Mouse (Mus musculus): ENCODE data around the gene Lrfn3. TPM values are rescaled to one million over a fixed set of nuclear protein-coding genes. Genes with fewer than 3 reads are reported as not detected.

Lrfn3 gene
- polyA plus RNA-seq, 1 experiment: 0.20 TPM

DNA sequence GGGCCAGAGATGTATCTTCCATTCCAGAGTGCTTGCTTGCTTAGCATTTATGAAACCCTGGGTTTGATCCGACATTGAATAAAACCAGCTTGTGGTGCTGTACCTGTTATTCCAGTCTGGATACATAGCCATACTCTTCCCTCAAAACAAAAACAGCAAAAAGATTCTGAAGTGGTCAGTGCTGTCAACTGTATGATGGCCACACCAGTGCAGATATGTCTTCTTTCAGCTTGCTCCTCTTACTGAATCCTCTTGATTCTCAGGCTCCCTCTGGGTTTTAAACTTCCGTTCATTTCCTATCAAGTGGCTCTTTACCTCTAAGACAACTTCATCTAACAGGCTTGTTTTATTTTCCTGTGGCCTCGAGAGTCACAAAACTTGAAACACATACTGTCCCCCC, 38.8 kb downstream of the Lrfn3 start, which contains the start of gene Sdhaf1:
Gene Sdhaf1 (minus strand): TSS at position 101 of the 400 bp plus-strand sequence.
- Histone ChIP-seq H3K4me3 (ENCODE audit: insufficient read depth, poor library complexity, severe bottlenecking) (no peak within 1 kb of the TSS), H3ac (ENCODE audit: control insufficient read depth, insufficient read length, low read depth) (no peak within 1 kb of the TSS), H3K79me2 (ENCODE audit: control insufficient read depth, insufficient read depth) (peaks cover 4% of the 10 kb centered on the region), H3K79me3 (ENCODE audit: low read depth) (no peaks in the 10 kb centered on the region), H3K27me3 (ENCODE audit: control insufficient read depth, insufficient read depth, insufficient read length) (peaks cover 5% of the 10 kb centered on the region), H3K36me3 (ENCODE audit: control insufficient read depth, insufficient read depth) (no peaks in the 10 kb centered on the region)
- TF ChIP-seq MAX (IDR thresholded peaks at IDR 0.05) (no peak), USF1 (IDR thresholded peaks at IDR 0.05; ENCODE audit: low read depth) (no peak), MYOD1 (IDR thresholded peaks at IDR 0.05; ENCODE audit: control insufficient read depth, insufficient read length, low read depth) (no peak), MYOG (IDR thresholded peaks at IDR 0.05; ENCODE audit: control insufficient read depth, extremely low read depth, insufficient read length) (no peak), CTCF (IDR thresholded peaks at IDR 0.05; ENCODE audit: control insufficient read depth, insufficient read depth, insufficient read length) (no peak)

DNA sequence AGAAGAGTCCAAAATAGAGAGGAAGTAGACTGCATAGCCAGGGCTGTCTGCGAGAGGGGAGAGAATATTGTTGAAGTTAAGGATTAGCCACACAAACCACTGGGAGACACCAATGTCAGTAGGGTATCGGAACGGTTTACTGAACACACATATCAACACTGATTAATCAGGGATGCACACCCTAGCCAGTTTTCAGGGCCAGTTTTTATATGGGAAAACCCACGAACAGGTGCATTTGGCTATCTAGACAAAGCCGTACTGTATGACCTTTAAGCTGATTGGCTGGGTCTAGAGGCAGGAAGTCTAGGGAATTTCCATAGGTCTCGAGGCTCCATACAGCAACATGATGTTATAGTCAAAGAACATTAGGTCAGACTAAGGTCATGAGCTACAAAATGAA, 39.7 kb downstream of the Lrfn3 start:
- H3ac ChIP-seq (ENCODE audit: control insufficient read depth, insufficient read length, low read depth): no peak overlapping the region
- peaks cover 5% of the 10 kb centered on the region for H3K27me3 ChIP-seq (ENCODE audit: control insufficient read depth, insufficient read depth, insufficient read length)
- peaks cover 4% of the 10 kb centered on the region for H3K79me2 ChIP-seq (ENCODE audit: control insufficient read depth, insufficient read depth)
- H3K4me3 ChIP-seq (ENCODE audit: insufficient read depth, poor library complexity, severe bottlenecking): no peak overlapping the region
- no peaks in the 10 kb centered on the region for H3K36me3 ChIP-seq (ENCODE audit: control insufficient read depth, insufficient read depth)
- H3K79me3 ChIP-seq (ENCODE audit: low read depth): no peaks in the 10 kb centered on the region
- TF ChIP-seq MYOD1 (IDR thresholded peaks at IDR 0.05; ENCODE audit: control insufficient read depth, insufficient read length, low read depth): no peak
- no peak for TF ChIP-seq MAX (IDR thresholded peaks at IDR 0.05)

DNA sequence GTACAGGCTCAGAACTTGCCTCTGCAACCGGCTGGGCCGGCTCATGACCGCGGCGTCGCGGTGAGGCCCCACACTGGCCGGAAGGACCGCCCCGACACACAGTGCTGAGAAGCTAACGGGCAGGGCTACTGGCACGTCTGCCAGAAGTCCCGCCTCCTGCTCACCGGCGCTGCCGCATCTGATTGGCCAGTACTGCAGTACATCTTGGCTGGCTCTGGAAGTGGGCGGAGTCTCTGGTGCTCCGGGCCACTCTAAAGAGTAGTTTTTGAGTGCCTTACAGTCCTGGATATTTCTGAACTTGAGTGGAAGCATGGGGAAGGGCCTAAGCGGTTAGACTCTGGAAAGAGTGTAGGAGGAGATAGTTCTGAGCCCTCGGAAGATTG, 40.3 kb downstream of the Lrfn3 start:
- H3K79me3 ChIP-seq (ENCODE audit: low read depth): no peaks in the 10 kb centered on the region
- peaks cover 4% of the 10 kb centered on the region for H3K79me2 ChIP-seq (ENCODE audit: control insufficient read depth, insufficient read depth)
- peak overlapping the region; percentile 52 for H3K4me3 ChIP-seq (ENCODE audit: insufficient read depth, poor library complexity, severe bottlenecking)
- H3K36me3 ChIP-seq (ENCODE audit: control insufficient read depth, insufficient read depth): no peaks in the 10 kb centered on the region
- peaks cover 4% of the 10 kb centered on the region for H3K27me3 ChIP-seq (ENCODE audit: control insufficient read depth, insufficient read depth, insufficient read length)
- H3ac ChIP-seq (ENCODE audit: control insufficient read depth, insufficient read length, low read depth): peak overlapping the region; percentile 75
- no peak for TF ChIP-seq MYOG (IDR thresholded peaks at IDR 0.05; ENCODE audit: control insufficient read depth, extremely low read depth, insufficient read length)
- TF ChIP-seq MYOD1 (IDR thresholded peaks at IDR 0.05; ENCODE audit: control insufficient read depth, insufficient read length, low read depth): no peak
- no peak for TF ChIP-seq MAX (IDR thresholded peaks at IDR 0.05)
- TF ChIP-seq USF1 (IDR thresholded peaks at IDR 0.05; ENCODE audit: low read depth): no peak
- TF ChIP-seq CEBPB (IDR thresholded peaks at IDR 0.05; ENCODE audit: low read depth): no peak
- no peak for TF ChIP-seq CTCF (IDR thresholded peaks at IDR 0.05; ENCODE audit: control insufficient read depth, insufficient read depth, insufficient read length)
- no peak for TF ChIP-seq FOSL1 (IDR thresholded peaks at IDR 0.05; ENCODE audit: insufficient read depth, low read length, poor library complexity, severe bottlenecking)

DNA sequence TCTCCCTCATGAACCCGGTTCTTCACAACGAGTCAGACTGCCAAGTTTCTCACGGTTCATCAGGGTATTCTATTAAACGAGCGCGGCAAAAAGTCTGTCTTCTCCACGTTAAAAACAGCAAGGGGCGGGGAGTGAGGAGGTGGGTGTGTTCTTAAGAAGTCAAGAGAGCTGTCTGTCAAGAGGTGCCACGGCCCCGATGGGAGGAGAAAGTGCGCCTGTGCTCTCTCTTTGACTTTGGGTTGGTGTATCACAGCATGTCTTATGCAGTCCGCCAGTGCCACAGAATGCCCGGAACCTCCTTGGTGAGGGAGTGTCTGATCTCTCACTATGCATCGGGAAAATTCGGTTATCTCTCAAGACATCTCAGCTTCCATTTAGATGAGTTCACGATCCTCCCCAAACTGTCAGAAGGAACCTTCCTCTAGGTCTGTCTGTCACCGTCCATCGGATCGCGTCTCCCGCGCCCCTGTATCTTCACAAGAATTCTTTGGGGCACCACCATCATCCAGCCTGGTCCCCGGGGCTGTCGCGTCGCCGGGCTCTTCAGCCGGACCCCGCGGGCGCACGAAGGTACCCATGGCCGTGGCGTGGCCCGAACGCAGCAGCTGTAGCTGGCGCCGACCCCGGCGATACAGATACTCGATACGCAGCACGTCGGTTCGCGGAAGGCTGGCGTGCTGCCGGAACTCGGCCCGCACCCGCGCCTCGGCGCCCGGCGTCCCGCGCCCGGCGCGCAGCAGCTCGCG, 40.9 kb downstream of the Lrfn3 start, which contains the start of gene E130208F15Rik:
Gene E130208F15Rik (plus strand): TSS at position 202 of the 746 bp plus-strand sequence.
- no peaks in the 10 kb centered on the region for H3K79me3 ChIP-seq (ENCODE audit: low read depth)
- peak within 1 kb of the TSS; percentile 52 for H3K4me3 ChIP-seq (ENCODE audit: insufficient read depth, poor library complexity, severe bottlenecking)
- TF ChIP-seq CEBPB (IDR thresholded peaks at IDR 0.05; ENCODE audit: low read depth): no peak
- TF ChIP-seq MYOD1 (IDR thresholded peaks at IDR 0.05; ENCODE audit: control insufficient read depth, insufficient read length, low read depth): no peak
- TF ChIP-seq CTCF (IDR thresholded peaks at IDR 0.05; ENCODE audit: control insufficient read depth, insufficient read depth, insufficient read length): no peak
- TF ChIP-seq MAX (IDR thresholded peaks at IDR 0.05): no peak
- no peak for TF ChIP-seq USF1 (IDR thresholded peaks at IDR 0.05; ENCODE audit: low read depth)
- no peak for TF ChIP-seq FOSL1 (IDR thresholded peaks at IDR 0.05; ENCODE audit: insufficient read depth, low read length, poor library complexity, severe bottlenecking)
- TF ChIP-seq MYOG (IDR thresholded peaks at IDR 0.05; ENCODE audit: control insufficient read depth, extremely low read depth, insufficient read length): no peak
- H3K27me3 ChIP-seq (ENCODE audit: control insufficient read depth, insufficient read depth, insufficient read length): no peaks in the 10 kb centered on the region
- H3K36me3 ChIP-seq (ENCODE audit: control insufficient read depth, insufficient read depth): no peaks in the 10 kb centered on the region
- H3ac ChIP-seq (ENCODE audit: control insufficient read depth, insufficient read length, low read depth): peak within 1 kb of the TSS; percentile 75
- peaks cover 4% of the 10 kb centered on the region for H3K79me2 ChIP-seq (ENCODE audit: control insufficient read depth, insufficient read depth)

DNA sequence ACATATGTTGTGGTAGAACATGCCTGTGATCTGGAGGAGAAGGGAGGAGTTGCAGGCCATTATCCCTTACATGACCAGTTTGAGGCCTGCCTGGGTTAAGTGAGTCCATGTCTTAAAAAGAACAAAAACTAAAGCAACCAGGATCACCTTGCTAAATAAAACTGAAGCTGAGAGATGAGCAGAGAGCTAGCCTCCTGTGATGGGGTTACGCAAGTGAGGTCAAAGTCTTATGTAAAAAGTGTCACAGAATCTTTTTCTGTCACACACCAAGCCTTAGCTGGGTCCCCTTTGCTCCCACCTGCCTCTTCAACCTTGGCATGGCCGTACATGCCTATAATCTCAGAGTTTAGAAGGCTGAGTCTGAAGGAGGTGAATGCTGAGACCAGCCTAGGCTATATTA, 41.6 kb downstream of the Lrfn3 start:
- no peak overlapping the region for H3ac ChIP-seq (ENCODE audit: control insufficient read depth, insufficient read length, low read depth)
- TF ChIP-seq FOSL1 (IDR thresholded peaks at IDR 0.05; ENCODE audit: insufficient read depth, low read length, poor library complexity, severe bottlenecking) (no peak), MYOD1 (IDR thresholded peaks at IDR 0.05; ENCODE audit: control insufficient read depth, insufficient read length, low read depth) (no peak), MYOG (IDR thresholded peaks at IDR 0.05; ENCODE audit: control insufficient read depth, extremely low read depth, insufficient read length) (no peak), CTCF (IDR thresholded peaks at IDR 0.05; ENCODE audit: control insufficient read depth, insufficient read depth, insufficient read length) (no peak), CEBPB (IDR thresholded peaks at IDR 0.05; ENCODE audit: low read depth) (no peak), USF1 (IDR thresholded peaks at IDR 0.05; ENCODE audit: low read depth) (no peak), MAX (IDR thresholded peaks at IDR 0.05) (no peak)
- peaks cover 4% of the 10 kb centered on the region for H3K79me2 ChIP-seq (ENCODE audit: control insufficient read depth, insufficient read depth)
- H3K36me3 ChIP-seq (ENCODE audit: control insufficient read depth, insufficient read depth): no peaks in the 10 kb centered on the region
- no peak overlapping the region for H3K4me3 ChIP-seq (ENCODE audit: insufficient read depth, poor library complexity, severe bottlenecking)
- no peaks in the 10 kb centered on the region for H3K27me3 ChIP-seq (ENCODE audit: control insufficient read depth, insufficient read depth, insufficient read length)
- no peaks in the 10 kb centered on the region for H3K79me3 ChIP-seq (ENCODE audit: low read depth)

DNA sequence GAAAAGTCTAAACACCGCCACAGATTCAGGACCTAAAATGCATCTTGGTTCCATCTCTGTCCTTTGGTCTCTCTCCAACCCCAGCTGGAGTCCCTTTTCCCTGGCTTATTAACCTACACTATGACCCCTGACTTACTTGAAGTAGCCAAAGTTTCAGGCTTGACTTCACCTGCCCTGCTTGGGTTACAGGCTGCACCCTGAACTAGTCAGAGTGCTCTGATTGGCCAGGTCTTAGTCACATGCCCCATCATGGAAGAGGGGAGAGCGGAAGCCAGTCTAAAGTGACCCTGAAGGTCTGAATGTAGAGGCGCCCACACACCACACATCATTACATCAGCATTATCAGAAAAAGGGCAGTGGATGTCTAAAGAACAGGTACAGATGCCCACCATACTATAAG, 44.4 kb downstream of the Lrfn3 start:
- H3K36me3 ChIP-seq (ENCODE audit: control insufficient read depth, insufficient read depth): no peaks in the 10 kb centered on the region
- TF ChIP-seq MYOD1 (IDR thresholded peaks at IDR 0.05; ENCODE audit: control insufficient read depth, insufficient read length, low read depth): no peak
- TF ChIP-seq USF1 (IDR thresholded peaks at IDR 0.05; ENCODE audit: low read depth): peak; percentile 54

More for the DNA sequence above, 44.4 kb downstream of the Lrfn3 start:
- peaks cover 4% of the 10 kb centered on the region for H3K79me2 ChIP-seq (ENCODE audit: control insufficient read depth, insufficient read depth)
- H3K27me3 ChIP-seq (ENCODE audit: control insufficient read depth, insufficient read depth, insufficient read length): no peaks in the 10 kb centered on the region
- no peak overlapping the region for H3K4me3 ChIP-seq (ENCODE audit: insufficient read depth, poor library complexity, severe bottlenecking)
- no peaks in the 10 kb centered on the region for H3K79me3 ChIP-seq (ENCODE audit: low read depth)
- H3ac ChIP-seq (ENCODE audit: control insufficient read depth, insufficient read length, low read depth): no peak overlapping the region
